Mouse (Mus musculus) left cerebral cortex, adult 18-20 months (tissue): ENCODE results near the gene Apex2. TPM values are rescaled to one million over a fixed set of nuclear protein-coding genes. Genes with fewer than 3 reads are reported as not detected.
A peak's percentile ranks its signal among the peaks of the same experiment; 100 is the strongest.

Experiments used
- DNase-seq, 2 experiments: peaks; one replicate each; pipeline ENCODE4 v3.0.0; 2021 to 2022; ENCODE audit warnings: low spot score in 2 of 2, mixed read lengths in 1 of 2
- long read RNA-seq, 2 experiments: library from polyadenylated mRNA; stranded (forward); transcript quantifications; one replicate each; pipeline ENCODE4 v2.0.0; 2021
- total RNA-seq, 2 experiments: library from RNA; stranded (reverse); gene quantifications; 2 replicates each; pipeline ENCODE4 v1.2.3; 2021

Apex2 gene
- 10 to 100 TPM; 10.3 to 10.8 TPM for total RNA-seq
- long read RNA-seq, experiment 1, transcript Apex2-201 (6 exons, 1,884 nt) = major isoform, 5 of 5 reads
- long read RNA-seq, experiment 1, partial matches to known transcripts = 0 of 5 reads
- long read RNA-seq, experiment 1, other reads (novel, unspliced or antisense) = 0 of 5 reads
- long read RNA-seq, experiment 2, transcript Apex2-201 (6 exons, 1,884 nt) = major isoform, 5 of 6 reads
- long read RNA-seq, experiment 2, partial matches to known transcripts = 0 of 6 reads
- long read RNA-seq, experiment 2, other reads (novel, unspliced or antisense) = 1 of 6 reads

DNA sequence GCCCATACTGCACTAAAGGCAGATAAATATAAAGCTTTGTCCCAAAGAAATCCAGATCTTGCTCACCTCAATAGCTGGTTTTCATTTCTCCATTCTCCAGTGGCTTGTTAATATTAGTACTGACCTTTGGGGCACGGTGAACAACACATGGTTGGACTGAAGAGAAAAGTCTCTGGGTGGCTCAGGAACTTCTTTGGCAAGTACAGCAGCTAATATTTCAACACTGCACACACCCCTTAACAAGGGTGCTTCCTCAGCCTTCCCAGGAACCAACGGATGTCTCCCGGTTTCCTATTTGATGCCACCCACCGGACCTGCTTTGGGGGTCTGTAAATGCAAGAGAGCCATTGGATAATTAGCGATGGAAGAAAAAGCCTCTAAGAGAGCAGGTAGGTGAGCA is at the start of gene Apex2:
TSS of gene Apex2 (minus strand) at position 173 of the 400 bp plus-strand sequence.
- DNase-seq = no peak

DNA sequence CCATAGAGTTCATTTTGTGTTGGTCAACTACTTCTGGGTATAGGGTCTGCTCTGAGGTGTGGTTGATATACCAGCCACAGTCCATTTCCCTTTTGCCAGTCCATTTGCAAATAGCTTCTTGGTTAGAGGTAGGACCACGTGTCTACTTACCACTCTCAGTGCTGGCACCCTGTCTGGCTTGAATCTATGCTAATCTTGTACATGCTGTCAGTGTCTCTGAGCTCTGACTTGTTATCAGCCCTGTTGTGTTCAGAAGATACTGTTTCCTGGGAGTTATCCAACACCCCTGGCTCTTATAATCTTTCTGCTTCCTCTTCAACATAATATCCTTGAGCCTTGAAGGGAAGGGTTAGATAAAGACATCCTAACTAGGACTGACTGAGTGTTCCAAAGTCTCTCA is 46.8 kb upstream of the Apex2 start:
- DNase-seq = no peak

DNA sequence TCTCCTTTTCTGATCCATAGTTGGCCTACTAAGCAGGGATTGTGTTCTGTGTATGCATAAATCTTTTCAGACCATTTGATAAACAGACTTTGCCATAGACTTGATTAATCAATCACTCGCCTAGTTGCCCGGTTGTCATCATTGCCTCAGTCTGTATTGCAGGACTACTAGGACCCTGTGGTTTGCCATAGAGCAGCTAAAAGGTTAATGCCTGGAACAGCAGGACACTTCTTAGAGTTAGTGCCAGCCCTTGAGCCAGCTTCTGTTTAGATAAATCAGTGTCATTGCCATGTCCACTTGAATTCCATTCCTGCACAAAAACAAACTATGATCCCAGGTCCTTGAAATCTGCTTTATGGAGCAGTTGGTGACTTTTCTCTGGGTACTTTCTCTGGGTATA is 9.2 kb upstream of the Apex2 start:
- no peak for DNase-seq

DNA sequence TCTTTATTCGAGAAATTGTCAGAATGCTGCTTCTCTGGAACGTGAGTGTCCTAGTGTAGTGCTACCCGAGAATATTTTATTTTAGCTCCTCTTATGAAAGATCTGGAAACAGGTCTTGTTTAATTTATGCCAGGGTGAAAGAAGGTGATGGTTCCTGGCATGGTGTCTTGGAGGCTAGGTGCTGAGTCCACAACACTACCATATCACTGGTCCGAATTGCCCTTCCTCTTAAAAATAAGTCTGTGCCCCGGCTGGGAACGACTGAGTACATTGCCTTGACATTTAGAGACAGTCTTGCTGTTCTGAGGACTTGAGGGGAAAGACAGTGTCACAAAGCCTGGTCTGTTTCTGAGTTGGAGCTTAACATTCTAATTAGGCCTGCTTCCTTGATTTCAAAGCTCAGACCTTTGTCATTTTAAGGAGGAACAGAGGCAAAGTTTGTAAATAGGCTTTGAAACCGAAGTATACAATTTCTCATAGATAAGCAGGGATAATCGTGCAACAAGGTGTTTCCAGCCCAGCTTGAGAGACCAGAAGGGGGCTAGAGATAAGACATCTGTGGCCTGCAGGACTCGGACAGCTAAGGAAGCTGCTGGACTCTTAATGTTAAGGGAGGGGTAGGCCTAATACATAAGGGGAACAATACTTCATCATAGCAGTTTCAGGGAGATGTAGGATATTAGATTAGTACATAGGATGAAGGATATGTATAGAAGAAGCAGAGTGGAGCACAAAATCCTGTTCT is 5.5 kb upstream of the Apex2 start:
- DNase-seq = no peak

DNA sequence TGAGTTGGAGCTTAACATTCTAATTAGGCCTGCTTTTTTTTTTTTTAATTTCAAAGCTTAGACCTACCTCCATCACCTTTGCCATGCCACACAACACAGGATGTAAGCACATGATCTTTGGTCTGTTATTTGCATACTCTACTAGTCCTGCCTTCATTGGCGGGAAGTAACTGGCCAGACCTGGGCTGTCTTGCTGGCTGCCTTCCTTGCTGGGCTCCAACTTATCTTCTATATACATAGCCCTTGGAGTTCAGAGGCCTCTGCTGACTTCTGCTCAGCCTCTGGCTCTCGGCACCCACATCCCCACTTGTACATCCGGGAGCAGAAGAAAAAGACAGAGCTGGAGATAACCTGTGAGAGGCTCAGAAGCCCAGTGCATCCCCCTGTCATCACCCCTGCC is 4.5 kb upstream of the Apex2 start:
- no peak for DNase-seq

DNA sequence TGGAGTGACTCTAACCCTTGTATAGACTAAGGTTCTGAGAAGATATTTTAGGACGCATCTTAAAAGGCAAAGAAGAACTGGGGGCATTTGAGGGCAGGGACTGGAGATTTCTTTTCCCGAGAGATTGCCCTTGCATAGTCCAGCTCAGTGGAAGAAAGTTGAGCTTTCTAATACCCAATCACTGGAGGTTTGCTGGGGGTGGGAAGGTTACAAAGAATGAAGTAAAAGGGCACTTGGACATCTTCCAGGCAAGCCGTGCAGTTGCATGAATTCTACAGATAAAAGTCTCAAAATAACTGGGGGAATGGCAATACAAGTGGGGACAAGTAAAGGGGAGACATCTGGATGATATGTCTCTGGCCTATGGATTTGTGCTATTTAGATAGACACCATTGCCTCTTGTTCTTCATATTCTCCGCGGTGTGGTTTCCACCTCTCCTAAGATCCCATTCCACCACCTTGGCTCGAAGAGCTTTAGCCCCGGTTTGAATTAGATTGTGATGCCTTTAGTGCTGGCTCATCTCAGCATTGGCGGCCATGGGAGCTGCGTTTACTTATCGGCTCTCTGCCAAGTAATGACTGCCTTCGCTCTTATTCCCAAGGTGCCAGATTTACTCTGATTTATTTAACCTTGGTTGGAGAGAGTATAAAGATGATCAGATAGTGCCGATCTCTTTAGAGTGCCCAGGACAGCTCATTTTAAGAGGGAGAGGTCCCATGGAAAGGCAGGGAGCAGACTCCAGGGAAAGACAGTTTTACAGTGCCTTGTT is 3.8 kb upstream of the Apex2 start:
- DNase-seq = no peak

DNA sequence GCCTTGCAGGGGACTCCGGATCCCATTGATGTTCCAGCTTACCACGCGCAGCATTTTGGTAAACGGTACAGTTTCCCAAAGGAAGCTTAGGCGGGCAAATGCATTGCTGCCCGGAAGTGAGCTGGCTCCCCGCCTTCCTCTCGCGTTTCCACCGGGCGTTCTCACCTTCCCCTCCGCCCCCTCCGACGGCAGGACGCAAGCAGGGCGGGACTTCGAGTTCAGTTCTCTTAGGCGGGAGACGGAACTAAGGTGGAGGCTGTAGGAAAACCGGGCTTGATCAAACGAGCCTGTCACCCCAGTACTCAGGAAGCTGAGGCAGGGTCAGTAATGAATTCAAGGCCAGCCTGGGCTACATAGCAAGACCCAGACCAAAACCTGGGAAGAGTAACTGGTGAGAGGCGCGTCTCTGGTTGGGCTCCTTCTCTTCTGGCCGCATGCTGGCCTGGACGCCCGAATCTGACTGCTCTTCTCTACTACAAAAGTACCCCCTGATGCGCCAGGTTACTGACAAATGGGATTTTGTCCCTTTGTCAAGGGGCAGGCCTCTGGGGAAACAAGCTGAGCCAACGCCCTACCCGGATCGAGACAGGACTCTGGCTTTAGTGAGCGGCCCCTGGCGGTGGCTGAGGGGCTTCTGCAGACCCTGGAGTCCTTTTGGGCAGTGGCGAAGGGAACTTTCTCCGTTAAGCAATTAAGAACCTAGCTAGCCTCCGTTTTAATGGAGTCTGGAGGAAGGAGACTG is 1.5 kb downstream of the Apex2 start, which contains the start of gene Pfkfb1:
TSS of gene Pfkfb1 (plus strand) at position 207 of the 742 bp plus-strand sequence.
- peak; percentile 67 to 69 for DNase-seq

DNA sequence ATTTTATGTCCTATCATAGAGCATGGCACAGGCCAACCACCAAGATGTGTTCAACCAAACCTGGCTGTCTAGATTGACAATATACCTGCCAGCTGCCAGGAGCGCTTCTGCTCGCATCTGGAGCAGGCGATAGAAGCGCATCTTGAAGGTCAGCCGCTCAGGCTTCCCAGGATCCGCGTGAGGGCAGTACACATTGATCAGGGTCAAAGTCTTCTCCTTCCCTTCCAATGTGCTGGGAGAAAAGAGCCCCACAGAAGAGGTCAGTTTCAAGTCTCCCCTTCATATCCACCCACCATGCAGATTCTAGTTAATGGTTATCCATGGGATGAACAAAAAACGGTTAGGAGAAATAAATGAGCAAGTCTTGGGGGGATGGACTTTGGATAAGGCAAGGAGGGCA is 4.6 kb downstream of the Apex2 start:
- no peak for DNase-seq

DNA sequence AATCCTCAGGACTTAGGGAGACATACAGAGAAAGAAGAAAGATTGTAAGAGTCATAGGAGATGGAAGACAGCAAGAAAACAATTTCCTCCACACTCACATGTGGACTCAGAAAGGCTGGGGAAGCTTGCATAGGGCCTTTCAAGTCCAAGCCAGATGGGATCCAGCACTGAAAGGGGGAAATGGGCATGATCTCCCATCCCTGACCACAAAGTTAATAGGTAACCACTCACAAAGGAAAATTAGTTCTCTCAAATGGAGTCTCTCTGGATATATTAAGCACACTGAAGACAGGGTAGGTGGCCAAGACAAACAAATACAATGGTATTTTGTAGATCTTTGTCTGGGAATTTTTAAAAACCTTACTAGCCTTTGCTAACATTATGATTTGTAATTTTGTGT is 7.7 kb downstream of the Apex2 start:
- DNase-seq = no peak

DNA sequence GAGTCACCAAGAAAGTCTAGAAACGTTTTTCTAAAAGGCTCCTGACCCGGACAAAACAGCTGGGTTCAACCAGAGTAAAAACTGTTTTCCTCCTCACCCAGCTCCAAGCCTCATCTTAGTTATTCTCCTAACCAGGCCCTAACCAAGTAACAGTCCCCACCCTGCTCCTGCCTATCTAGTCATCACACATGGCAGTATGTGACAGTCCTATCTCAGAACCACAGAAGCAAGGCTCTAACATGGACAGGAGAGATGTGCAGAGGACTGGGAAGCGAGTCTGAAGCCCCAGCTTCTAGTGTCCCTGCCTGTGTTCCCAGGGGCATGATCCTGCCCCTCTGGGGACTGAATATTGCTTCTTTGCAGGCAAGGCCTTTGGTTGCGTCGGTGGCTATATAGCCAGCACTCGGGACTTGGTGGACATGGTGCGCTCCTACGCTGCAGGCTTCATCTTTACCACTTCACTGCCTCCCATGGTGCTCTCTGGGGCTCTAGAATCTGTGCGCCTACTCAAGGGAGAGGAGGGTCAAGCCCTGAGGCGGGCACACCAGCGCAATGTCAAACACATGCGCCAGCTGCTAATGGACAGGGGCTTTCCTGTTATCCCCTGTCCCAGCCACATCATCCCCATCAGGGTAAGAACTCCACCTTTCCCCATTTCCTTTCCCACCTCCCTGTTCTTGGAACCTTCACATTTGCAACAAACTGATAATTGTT is 24.9 kb downstream of the Apex2 start:
- no peak for DNase-seq

DNA sequence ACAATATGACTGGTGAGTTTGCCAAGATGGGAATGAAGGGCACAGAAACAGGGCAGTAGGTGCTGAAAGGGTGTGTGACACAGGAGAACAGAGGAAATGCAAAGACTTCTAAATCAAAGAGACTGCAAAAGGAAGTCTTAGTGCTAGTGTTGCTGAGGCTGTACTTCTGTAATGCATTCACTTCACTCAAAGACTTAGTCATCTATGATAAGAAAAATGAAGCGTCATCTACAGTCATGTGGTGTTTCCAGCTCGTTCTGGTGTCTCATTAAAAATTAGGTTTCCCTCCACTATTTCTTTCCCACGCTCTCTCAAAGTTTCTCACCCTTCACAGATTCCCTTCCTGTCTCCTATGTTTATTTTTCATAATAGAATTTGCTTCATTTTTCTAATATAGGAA is 35.6 kb downstream of the Apex2 start:
- no peak for DNase-seq

DNA sequence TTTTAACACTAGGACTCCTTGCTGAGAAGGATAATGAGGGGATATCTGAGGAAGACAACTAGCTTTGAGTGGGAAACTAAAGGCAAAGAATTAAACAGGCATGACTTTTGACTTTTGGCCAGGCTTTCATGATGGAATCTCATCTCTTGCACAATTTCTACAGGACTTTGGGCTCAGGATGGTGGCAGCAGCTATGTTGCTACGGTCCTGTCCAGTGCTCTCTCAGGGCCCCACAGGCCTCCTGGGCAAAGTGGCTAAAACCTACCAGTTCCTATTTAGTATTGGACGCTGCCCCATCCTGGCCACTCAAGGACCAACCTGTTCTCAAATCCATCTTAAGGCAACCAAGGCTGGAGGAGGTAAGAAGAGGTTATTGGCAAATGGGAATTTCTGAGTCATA is 37.7 kb downstream of the Apex2 start:
- DNase-seq = no peak

DNA sequence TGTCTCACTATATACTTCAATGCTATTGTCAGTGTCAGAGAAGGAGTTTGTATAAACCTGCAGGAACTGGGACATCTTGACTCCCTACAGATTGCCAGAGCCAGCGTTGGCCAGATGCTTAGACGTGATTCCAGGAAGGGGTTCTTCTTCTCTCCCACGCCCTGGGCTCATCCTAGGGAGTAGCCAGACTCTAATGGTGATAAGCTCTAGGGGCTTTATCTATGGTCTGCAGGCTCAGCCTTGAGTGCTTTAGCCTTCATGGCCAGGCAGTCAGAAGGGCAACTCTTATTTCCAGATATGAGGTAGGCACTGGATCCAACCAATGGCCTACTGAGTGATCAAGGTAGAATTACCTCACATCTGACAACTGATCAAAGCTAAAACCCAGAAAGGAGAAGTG is 40.0 kb downstream of the Apex2 start:
- no peak for DNase-seq

DNA sequence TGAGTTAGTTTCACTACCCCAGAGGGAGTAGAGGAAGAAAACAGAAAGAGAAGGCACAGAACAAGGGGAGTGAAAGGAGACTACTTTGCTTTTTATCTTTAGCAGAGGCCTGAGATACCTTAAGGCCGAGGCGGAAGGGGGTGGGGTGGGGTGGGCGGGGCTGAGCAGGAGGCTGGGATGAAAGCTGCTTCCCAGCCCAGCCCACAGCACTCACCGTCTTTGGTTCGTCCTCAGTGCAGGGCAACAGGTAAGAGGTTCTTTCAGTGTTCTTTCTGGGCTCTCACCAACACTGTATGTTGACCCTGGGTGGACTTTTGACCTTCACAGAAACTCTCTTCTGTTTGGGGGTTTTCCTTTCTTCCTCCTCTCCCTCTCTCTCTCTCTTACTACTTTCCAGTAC is 42.4 kb downstream of the Apex2 start, which contains the start of gene Alas2:
TSS of gene Alas2 (plus strand) at position 137 of the 400 bp plus-strand sequence.
- DNase-seq = no peak

DNA sequence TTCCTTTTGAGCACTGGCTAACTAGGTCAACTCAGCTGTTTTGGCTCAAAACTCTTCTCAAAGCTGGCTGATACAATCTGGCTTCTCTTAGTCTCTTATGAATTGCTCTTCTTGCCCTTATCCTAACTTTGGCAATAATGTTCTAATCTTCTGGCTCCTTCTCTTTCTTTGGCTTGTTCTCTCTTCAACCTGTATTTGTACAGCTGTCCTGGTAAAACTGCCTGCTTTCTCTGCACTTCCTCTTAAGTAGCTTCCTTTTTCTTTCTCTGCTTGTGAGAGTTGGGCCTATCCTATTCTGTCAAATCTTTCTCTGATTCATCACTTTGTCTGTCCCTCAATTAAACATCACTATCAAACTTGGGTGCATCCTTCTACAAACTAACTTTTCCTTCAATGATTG is 48.0 kb downstream of the Apex2 start:
- no peak for DNase-seq

DNA sequence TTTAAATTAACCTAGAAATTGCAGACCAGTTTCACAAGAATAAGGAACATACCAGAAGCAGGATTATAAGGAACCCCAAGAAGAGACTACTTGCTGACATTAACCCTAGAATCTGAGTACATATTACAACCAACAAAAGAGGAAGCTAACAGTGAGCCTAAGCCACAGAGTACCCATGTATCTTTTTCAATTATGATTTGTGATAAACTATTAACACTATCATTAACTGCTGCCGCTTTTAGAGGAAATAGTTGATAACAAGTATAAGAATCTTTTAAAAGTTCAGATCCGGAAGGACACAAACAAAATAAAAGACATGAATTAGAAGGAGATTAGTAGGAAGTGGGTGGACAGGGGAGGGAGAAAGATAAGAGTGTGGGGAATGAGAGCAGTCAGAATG is 49.6 kb downstream of the Apex2 start:
- no peak for DNase-seq

DNA sequence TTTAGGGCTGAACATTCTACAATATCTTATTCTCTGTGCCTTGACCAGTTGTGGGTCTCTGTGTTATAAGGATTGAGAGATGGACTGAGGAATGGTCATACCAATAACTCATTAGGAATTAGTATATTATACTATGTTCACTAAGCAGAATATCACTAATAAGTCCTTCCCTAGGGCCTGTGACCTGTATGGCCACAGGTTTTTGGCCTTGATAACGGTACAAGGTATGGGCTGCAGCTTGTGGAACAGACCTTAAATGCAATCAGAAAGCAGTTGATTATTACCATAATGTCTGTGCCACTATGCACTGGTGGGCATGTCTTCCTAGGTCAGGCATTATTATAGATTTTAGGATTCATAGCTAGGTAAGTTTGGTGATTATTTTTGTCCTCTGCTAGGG is 73.2 kb downstream of the Apex2 start:
- no peak for DNase-seq

DNA sequence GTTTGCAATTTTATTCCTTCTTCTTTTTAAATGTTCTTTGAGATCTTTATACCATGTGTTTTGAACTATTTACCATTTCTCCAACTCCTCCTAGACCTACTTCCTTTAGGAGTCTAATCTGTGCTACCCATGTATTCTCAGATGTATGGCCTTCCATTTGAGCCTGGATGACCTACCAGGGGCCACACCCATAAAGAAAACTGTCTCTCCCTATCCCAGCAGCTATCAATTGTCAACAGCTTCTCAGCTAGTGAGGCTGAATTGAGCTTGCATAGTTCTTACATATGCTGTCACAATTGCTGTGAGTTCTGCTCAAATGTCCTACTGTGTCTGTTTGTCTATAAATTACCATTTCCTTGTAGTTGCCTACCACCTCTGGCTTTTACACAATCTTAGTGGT is 73.7 kb downstream of the Apex2 start:
- DNase-seq = no peak

DNA sequence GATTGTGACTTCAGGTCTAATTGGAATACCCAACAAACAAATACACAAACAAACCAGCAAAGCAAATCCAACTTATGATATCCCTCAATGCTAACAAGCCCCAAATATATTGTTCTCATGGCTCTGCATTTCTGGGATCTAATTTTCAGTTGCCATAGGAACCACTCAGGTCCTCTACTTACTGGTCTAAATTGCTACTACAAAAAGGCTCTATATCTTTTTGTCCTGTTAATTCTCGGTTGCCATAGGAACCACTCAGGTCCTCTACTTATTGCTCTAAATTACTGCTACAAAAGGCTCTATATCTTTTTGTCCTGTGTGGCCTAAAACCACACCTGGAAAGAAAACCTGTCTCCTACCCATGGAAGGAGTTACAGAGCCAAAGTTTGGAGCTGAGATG is 75.5 kb downstream of the Apex2 start:
- no peak for DNase-seq

DNA sequence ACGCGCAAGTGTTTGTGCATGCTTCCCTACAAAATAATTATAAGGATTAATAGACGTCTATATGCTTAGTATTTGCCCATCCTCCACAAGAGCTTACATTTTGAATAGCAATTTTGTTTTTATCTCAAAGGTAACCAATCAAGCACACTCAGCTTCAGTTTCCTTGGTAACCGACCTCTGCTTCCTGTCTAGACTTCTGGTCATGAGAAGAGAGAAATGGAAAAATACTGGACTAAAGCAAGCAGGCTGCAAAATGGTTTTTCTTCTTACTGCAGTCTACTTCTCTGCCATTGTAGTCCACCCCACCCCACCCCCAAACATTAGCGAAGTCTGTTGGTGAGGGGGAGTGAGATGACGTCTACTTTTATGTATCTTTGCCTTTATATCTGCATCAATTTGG is 78.4 kb downstream of the Apex2 start:
- no peak for DNase-seq

DNA sequence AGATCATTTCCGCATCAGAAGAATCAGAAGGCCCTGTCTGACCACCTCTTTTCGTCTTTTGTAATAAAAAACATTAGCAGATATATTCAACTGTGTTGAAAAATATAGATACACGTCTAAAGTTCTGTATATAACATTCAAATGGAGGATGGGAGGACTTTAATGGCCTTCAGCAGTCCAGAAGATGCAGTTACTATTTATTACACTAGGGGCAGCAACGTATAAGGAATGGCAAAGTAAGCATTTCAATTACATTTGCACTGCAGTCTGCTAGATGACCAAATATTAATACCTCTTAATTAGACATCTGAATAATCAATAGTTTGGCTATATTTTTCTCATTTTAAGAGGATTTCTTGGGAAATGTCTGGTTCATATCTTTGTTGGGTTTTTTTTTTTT is 79.0 kb downstream of the Apex2 start:
- peak in 1 of 2 experiments; percentile 16 for DNase-seq
